Mouse (Mus musculus): ENCODE results near the gene Il21r.
A peak's percentile ranks its signal among the peaks of the same experiment; 100 is the strongest.

DNA sequence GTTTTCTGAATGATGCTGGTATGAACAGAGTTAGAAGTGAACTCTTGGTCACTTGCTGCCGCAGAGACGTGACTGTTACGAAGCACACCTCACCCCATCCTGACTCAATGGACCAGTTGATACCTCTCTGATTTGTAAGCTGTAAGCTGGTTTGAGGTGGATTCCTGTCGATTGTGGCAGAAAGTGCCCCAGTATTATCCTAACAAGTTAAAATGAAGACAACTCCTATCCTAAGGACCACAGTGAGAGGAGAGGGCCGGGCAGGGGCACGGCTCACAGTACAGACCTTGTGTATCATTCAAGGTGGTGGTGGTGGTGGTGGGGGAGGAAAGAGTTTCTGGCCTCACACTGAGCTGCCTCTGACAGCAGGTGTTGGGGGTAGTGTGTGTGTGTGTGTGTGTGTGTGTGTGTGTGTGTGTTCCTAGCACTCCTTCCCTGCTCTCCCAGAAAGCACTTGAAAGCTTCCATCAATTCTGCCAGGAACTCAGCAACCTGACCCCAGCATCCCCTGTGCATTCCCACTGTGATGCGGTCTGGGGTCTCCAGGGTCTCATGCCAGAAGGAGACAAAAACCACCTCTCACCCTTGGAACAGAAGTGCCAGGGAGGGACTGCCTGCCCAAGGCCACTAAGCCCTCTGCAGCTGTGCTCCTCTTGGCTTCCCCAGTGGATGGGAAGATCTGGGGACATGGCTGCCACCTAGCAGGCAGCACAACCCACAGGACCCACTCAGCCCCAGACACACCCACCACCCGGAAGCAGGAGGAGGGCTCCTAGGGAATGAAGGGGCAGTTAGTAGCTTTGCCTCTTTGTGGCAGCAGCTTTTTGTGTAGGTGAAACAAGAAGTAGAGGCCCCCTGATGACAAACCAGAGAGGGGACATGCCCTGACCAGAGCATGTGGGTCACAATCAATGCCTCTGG is 34.3 kb downstream of the Il21r start:
- TF ChIP-seq POLR2A (IDR thresholded peaks at IDR 0.05; ENCODE audit: low read depth, low read length) (no peak; the same call in 1 of the 2 replicates), ZKSCAN1 (IDR thresholded peaks at IDR 0.05; ENCODE audit: borderline replicate concordance, low read depth, low read length) (no peak), ZNF384 (IDR thresholded peaks at IDR 0.05; ENCODE audit: low read depth, low read length) (no peak), CTCF (conservative IDR thresholded peaks at IDR 0.05 in 1 of 2, IDR thresholded peaks at IDR 0.05 in 1 of 2; ENCODE audit: low read depth in 2 of 2, low read length in 2 of 2) (0 out of 4 replicates have a peak, but pooled peaks of 1 of the 2 experiments have one; percentile 9), MAX (IDR thresholded peaks at IDR 0.05; ENCODE audit: low read length) (no peak), HCFC1 (IDR thresholded peaks at IDR 0.05; ENCODE audit: low read depth, low read length) (no peak), EP300 (IDR thresholded peaks at IDR 0.05; ENCODE audit: low read length) (no peak), NRF1 (IDR thresholded peaks at IDR 0.05; ENCODE audit: low read depth, low read length) (no peak)
